Mouse (Mus musculus) heart, embryonic 11.5 days (tissue): ENCODE measurements around the gene Vmn2r116. TPM values are rescaled to one million over a fixed set of nuclear protein-coding genes. Genes with fewer than 3 reads are reported as not detected.
A peak's percentile ranks its signal among the peaks of the same experiment; 100 is the strongest.
"Not testable (repeated sequence)": the region's sequence is repeated elsewhere in the genome, so short reads cannot be mapped to it uniquely, and the experiment has no call there.

ENCODE experiments used
- ATAC-seq: fragments of 200-750 bp; cut with Nextera tagmentation; replicated peaks from 2 replicates; pipeline ENCODE4 v1.8.0; 2017; ENCODE audit warnings: moderate library complexity; ENCODE audit not compliant: insufficient number of reproducible peaks, low FRiP score, low TSS enrichment
- H3K27ac ChIP-seq: fragments of 300-500 bp; sonication (generic); 2 replicates; pipeline ENCODE4 v1.5.1; 2014; ENCODE audit warnings: mild to moderate bottlenecking, low read depth, low read length
- H3K27me3 ChIP-seq: fragments of 300-500 bp; sonication (generic); 2 replicates; pipeline ENCODE4 v1.6.1; 2014; ENCODE audit warnings: mild to moderate bottlenecking, low read length, mixed read lengths; ENCODE audit not compliant: control insufficient read depth, insufficient read depth
- H3K36me3 ChIP-seq: fragments of 300-500 bp; sonication (generic); 2 replicates; pipeline ENCODE4 v1.6.1; 2014; ENCODE audit warnings: mild to moderate bottlenecking, low read length, moderate library complexity, mixed read lengths; ENCODE audit not compliant: control insufficient read depth, insufficient read depth
- H3K4me1 ChIP-seq: fragments of 300-500 bp; sonication (generic); 2 replicates; pipeline ENCODE4 v1.6.1; 2014; ENCODE audit warnings: low read length; ENCODE audit not compliant: control insufficient read depth, insufficient read depth
- H3K4me2 ChIP-seq: fragments of 300-500 bp; sonication (generic); 2 replicates; pipeline ENCODE4 v1.6.1; 2014; ENCODE audit warnings: mild to moderate bottlenecking, moderate library complexity
- H3K4me3 ChIP-seq: fragments of 300-500 bp; sonication (generic); 2 replicates; pipeline ENCODE4 v1.5.1; 2014; ENCODE audit warnings: low read depth, low read length
- H3K9ac ChIP-seq: fragments of 300-500 bp; sonication (generic); 2 replicates; pipeline ENCODE4 v1.6.1; 2014; ENCODE audit warnings: mild to moderate bottlenecking, low read depth, low read length, moderate library complexity
- H3K9me3 ChIP-seq: fragments of 300-500 bp; sonication (generic); replicated peaks from 2 replicates; pipeline ENCODE4 v1.6.1; 2016; ENCODE audit warnings: low read length; ENCODE audit not compliant: control insufficient read depth
- WGBS: fragments of 180-500 bp; shearing (Covaris S2); extraction: QIAGEN DNeasy Blood & Tissue Kit; methylation state at CpG from one replicate; pipeline ENCODE4 v1.1.7; 2014; ENCODE audit not compliant: insufficient replicate concordance; 5-methylcytosine and 5-hydroxymethylcytosine counted together
- polyA plus RNA-seq: library from polyadenylated mRNA; unstranded; fragments of >200 nt; fragmentation: Nextera tagmentation; extraction: Ambion mirVana; gene quantifications from 2 replicates; pipeline ENCODE4 v1.2.1, GENCODE M21; 2014

Gene Vmn2r116
- not detected in 2 replicates for polyA plus RNA-seq

DNA sequence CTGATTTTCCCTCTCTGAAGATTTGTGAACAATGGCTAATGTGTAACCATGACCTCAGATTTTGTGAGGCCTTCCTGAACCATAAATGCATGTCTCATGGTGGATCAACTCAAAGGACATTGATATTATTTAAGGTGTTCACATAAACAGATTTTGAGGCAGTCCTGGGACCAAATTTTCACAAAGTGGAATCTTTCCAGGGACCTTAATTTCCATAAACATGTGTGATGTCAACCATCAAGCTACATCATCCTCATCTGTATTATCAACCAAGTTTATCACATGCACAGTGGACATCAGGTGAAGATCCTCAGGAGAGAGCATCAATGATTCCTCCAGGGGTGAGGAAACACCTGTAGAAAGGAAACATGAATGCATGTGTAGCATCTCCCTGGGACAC, at the start of gene Vmn2r116:
TSS of gene Vmn2r116 (plus strand) at position 301 of the 400 bp plus-strand sequence.
- ATAC-seq, H3K4me1 ChIP-seq, H3K4me2 ChIP-seq, H3K27me3 ChIP-seq, H3K9me3 ChIP-seq, H3K4me3 ChIP-seq, H3K9ac ChIP-seq, H3K36me3 ChIP-seq, H3K27ac ChIP-seq: not testable (repeated sequence)

DNA sequence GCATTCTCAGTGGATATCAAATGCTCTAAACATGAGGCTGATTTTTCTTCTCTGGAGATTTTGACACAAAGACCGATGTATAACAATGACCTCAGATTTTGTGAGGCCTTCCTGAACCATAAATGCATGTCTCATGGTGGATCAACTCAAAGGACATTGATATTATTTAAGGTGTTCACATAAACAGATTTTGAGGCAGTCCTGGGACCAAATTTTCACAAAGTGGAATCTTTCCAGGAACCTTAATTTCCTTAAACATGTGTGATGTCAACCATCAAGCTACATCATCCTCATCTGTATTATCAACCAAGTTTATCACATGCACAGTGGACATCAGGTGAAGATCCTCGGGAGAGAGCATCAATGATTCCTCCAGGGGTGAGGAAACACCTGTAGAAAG, 41.0 kb upstream of the Vmn2r116 start, which contains the start of gene Vmn2r115:
TSS of gene Vmn2r115 (plus strand) at position 301 of the 400 bp plus-strand sequence.
- ATAC-seq, H3K9me3 ChIP-seq, H3K27me3 ChIP-seq, H3K4me3 ChIP-seq, H3K4me1 ChIP-seq, H3K4me2 ChIP-seq, H3K27ac ChIP-seq, H3K9ac ChIP-seq, H3K36me3 ChIP-seq: not testable (repeated sequence)
- WGBS = 50% methylated on average over 2 of the region's 2 CpGs

DNA sequence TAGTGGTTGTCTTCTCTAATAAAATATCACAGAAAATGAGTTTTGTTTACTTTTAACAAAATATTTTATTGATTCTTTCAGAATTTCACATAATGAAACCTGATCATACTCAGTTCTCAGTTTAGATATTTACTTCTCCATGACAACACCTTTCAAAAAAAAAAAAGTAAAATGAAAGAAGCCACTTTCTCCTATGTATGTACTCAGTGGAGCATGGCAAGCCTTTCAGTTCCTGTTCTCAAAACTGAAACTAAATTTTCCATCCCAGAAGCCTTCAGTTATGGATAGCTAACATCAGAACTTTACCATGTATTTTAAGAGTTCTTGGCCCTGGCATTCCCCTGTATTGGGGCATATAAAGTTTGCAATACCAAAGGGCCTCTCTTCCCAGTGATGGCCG, 32.8 kb upstream of the Vmn2r116 start:
- ATAC-seq = no peak
- no peaks in the 10 kb centered on the region for H3K4me1 ChIP-seq
- 71% methylated on average over 1 of the region's 1 CpGs for WGBS
- H3K4me3 ChIP-seq = no peak overlapping the region
- H3K27me3 ChIP-seq = no peaks in the 10 kb centered on the region
- no peaks in the 10 kb centered on the region for H3K36me3 ChIP-seq
- no peak overlapping the region for H3K4me2 ChIP-seq
- no peaks in the 10 kb centered on the region for H3K9me3 ChIP-seq
- H3K27ac ChIP-seq = no peak overlapping the region
- no peak overlapping the region for H3K9ac ChIP-seq

DNA sequence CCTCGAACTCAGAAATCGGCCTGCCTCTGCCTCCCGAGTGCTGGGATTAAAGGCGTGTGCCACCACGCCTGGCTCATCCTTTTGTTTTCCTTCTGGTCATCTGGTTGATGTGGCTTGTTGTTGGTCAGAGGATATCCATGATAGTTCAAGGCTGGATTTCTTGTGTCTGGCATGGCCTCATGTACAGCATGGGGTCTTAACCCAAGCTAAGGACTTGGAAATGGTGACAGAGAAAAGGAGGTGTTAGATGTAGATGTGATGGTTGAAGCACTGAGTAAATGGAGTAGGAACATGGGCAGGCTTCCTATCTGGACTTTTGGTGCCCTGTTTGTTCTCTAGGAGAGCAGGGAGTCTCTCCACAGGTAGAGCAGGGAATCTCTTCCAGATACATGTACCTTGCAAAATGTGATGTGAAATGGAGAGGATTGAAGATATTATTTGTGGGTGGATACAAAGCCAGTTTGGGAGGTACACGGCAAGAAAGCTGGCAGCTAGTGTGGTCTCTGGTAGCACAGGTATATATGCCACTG, 48.8 kb downstream of the Vmn2r116 start:
- ATAC-seq = peak; percentile 67
- no peak overlapping the region for H3K27ac ChIP-seq
- WGBS = 74% methylated on average over 6 of the region's 6 CpGs

More for the DNA sequence above, 48.8 kb downstream of the Vmn2r116 start:
- no peak overlapping the region for H3K9ac ChIP-seq
- no peaks in the 10 kb centered on the region for H3K4me1 ChIP-seq
- H3K9me3 ChIP-seq = peaks cover 5% of the 10 kb centered on the region
- no peaks in the 10 kb centered on the region for H3K27me3 ChIP-seq
- H3K36me3 ChIP-seq = no peaks in the 10 kb centered on the region
- H3K4me2 ChIP-seq = no peak overlapping the region
- no peak overlapping the region for H3K4me3 ChIP-seq

Other genes with a start within 250 kb of the Vmn2r116 start
- 8.4 and 10.9 TPM in 2 replicates for gene Zfp40, start 191.4 kb upstream of the Vmn2r116 start, polyA plus RNA-seq
- gene Vmn2r114, start 72.1 kb upstream of the Vmn2r116 start, polyA plus RNA-seq = not detected in 2 replicates
- gene Vmn2r115, start 40.9 kb upstream of the Vmn2r116 start, polyA plus RNA-seq = not detected in 2 replicates
- gene Vmn2r117, start 95.1 kb downstream of the Vmn2r116 start, polyA plus RNA-seq = not detected in 2 replicates
- 15.1 and 17.4 TPM in 2 replicates for gene Zfp213, start 179.6 kb downstream of the Vmn2r116 start, polyA plus RNA-seq
- 8.9 and 9.0 TPM in 2 replicates for gene Zfp13, start 214.9 kb downstream of the Vmn2r116 start, polyA plus RNA-seq
- not detected in 2 replicates for gene Zscan10, start 216.3 kb downstream of the Vmn2r116 start, polyA plus RNA-seq